In genomic region chr15:12718819-12719218, GRCm38 (mm10) we compare ENCODE assay signal across 12 mouse cellular contexts.
"Had no signal": no experiment of that assay in that cellular context is flagged by ENCODE, and none has a peak within 500 bp of the region (broad histone marks: within the 10 kb centered on the region; RNA-seq: fewer than 3 reads in every experiment).

No protein-coding gene starts in this region.

- H3K36me3 ChIP-seq: liver, embryonic 13.5 days; neural tube, embryonic 13.5 days had no signal

- H3K27me3 ChIP-seq: liver, embryonic 13.5 days; neural tube, embryonic 13.5 days had no signal

- H3K4me3 ChIP-seq: left cerebral cortex, adult 2 months; liver, embryonic 13.5 days; neural tube, embryonic 13.5 days had no signal

- H3K9me3 ChIP-seq: liver, embryonic 13.5 days; neural tube, embryonic 13.5 days had no signal

- H3K4me2 ChIP-seq: liver, embryonic 13.5 days; midbrain, embryonic 11.5 days; neural tube, embryonic 13.5 days had no signal

- H3K9ac ChIP-seq: liver, embryonic 13.5 days; neural tube, embryonic 13.5 days had no signal

- DNase-seq: kidney, postnatal 10 days; layer of hippocampus, postnatal 36 days; liver, embryonic 13.5 days; lung, adult 2 months; lung, postnatal 14 days; lung, postnatal 4 days; thymus, adult 18-20 months; thymus, postnatal 36 days had no signal

- H3K4me1 ChIP-seq: liver, embryonic 13.5 days; neural tube, embryonic 13.5 days had no signal

- H3K27ac ChIP-seq: left cerebral cortex, adult 2 months; liver, embryonic 13.5 days; neural tube, embryonic 13.5 days had no signal

- ATAC-seq: intestine, postnatal 0 days had no signal
